Mouse (Mus musculus): ENCODE results near the gene Gm10277. TPM values are rescaled to one million over a fixed set of nuclear protein-coding genes. Genes with fewer than 3 reads are reported as not detected.
A peak's percentile ranks its signal among the peaks of the same experiment; 100 is the strongest.

Gm10277 gene
- polyA plus RNA-seq, 1 experiment: not detected

GRCm38 (mm10) chr11:77813969-77814368 lies 26.4 kb upstream of the Gm10277 start:
- DNase-seq: no peak
- H3K27ac ChIP-seq (ENCODE audit: insufficient read depth, low read depth, low read length): no peak overlapping the region
- 21% methylated on average over 2 of the region's 2 CpGs for whole genome bisulfite sequencing

DNA sequence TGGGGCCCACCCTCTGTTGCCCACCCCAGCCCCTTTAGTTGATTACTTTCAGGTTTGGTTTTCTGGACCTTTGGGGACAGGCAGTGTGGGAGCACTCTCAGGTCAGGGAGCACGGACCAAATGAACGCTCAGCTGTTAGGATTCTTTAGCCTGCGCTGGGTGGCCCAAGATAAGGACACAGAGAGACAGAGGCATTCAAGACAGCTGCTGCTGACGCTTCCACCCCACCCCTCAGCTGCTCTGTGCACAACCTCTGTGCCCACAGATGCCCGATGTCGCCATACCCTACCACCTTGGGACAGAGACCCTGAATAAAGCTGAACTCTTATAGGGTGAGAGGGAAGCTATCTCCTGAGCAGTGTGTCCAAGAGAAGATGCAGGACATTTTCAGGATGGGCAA lies 22.5 kb upstream of the Gm10277 start:
- Histone ChIP-seq H3K4me1 (ENCODE audit: control insufficient read depth, insufficient read depth, low read length) (peaks cover 30% of the 10 kb centered on the region), H3K27ac (ENCODE audit: insufficient read depth, low read depth, low read length) (no peak overlapping the region), H3K27me3 (replicated peaks; ENCODE audit: control insufficient read depth, insufficient read depth, low read length) (no peaks in the 10 kb centered on the region), H3K36me3 (ENCODE audit: control insufficient read depth, insufficient read depth, low read length) (no peaks in the 10 kb centered on the region), H3K4me3 (ENCODE audit: insufficient read depth, low read depth, low read length) (no peak overlapping the region)
- WGBS: 88% methylated on average over 6 of the region's 6 CpGs
- no peak for TF ChIP-seq CTCF (conservative IDR thresholded peaks at IDR 0.05; ENCODE audit: insufficient read depth, insufficient read length, low read depth, low read length)
- no peak for TF ChIP-seq POLR2A (IDR thresholded peaks at IDR 0.05; ENCODE audit: low read depth, low read length)
- no peak for DNase-seq

More at GRCm38 (mm10) chr11:77813969-77814368, 26.4 kb upstream of the Gm10277 start:
- Histone ChIP-seq H3K36me3 (ENCODE audit: control insufficient read depth, insufficient read depth, low read length) (no peaks in the 10 kb centered on the region), H3K4me3 (ENCODE audit: insufficient read depth, low read depth, low read length) (no peak overlapping the region), H3K4me1 (ENCODE audit: control insufficient read depth, insufficient read depth, low read length) (peaks cover 4% of the 10 kb centered on the region; the same call in 1 of the 2 replicates), H3K27me3 (replicated peaks; ENCODE audit: control insufficient read depth, insufficient read depth, low read length) (no peaks in the 10 kb centered on the region)
- TF ChIP-seq CTCF (conservative IDR thresholded peaks at IDR 0.05; ENCODE audit: insufficient read depth, insufficient read length, low read depth, low read length) (no peak), POLR2A (IDR thresholded peaks at IDR 0.05; ENCODE audit: low read depth, low read length) (no peak)

DNA sequence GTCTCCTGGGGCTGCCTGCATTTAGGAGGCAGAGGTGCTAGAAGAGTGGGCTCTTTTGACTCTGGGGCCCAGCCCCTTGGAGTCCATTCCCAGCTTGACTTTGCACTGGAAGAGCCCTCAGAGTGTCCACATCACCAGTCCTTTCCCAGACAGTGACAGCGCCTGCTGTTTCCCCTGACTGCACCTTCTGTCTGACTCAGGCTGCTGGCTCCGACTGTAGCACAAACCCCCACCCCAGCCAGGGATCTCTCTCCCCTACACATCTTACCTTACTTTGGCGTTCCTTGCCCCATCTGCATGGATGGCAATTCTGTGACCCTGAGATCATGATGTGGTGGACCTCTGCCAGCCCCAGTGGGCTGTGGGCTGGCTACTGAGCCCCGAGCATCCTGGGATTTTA lies 21.7 kb upstream of the Gm10277 start:
- no peaks in the 10 kb centered on the region for H3K36me3 ChIP-seq (ENCODE audit: control insufficient read depth, insufficient read depth, low read length)
- WGBS: 66% methylated on average over 4 of the region's 4 CpGs
- TF ChIP-seq CTCF (conservative IDR thresholded peaks at IDR 0.05; ENCODE audit: insufficient read depth, insufficient read length, low read depth, low read length) (no peak), POLR2A (IDR thresholded peaks at IDR 0.05; ENCODE audit: low read depth, low read length) (no peak)

GRCm38 (mm10) chr11:77808051-77808465 lies 20.5 kb upstream of the Gm10277 start:
- Histone ChIP-seq H3K4me3 (ENCODE audit: insufficient read depth, low read depth, low read length) (no peak overlapping the region), H3K27ac (ENCODE audit: insufficient read depth, low read depth, low read length) (no peak overlapping the region), H3K4me1 (ENCODE audit: control insufficient read depth, insufficient read depth, low read length) (peaks cover 26% of the 10 kb centered on the region), H3K36me3 (ENCODE audit: control insufficient read depth, insufficient read depth, low read length) (no peaks in the 10 kb centered on the region), H3K27me3 (replicated peaks; ENCODE audit: control insufficient read depth, insufficient read depth, low read length) (no peaks in the 10 kb centered on the region)
- 36% methylated on average over 5 of the region's 5 CpGs for whole genome bisulfite sequencing
- TF ChIP-seq CTCF (conservative IDR thresholded peaks at IDR 0.05; ENCODE audit: insufficient read depth, insufficient read length, low read depth, low read length): no peak
- no peak for TF ChIP-seq POLR2A (IDR thresholded peaks at IDR 0.05; ENCODE audit: low read depth, low read length)
- DNase-seq: peak; percentile 70

More for the DNA sequence above, 21.7 kb upstream of the Gm10277 start:
- no peaks in the 10 kb centered on the region for H3K27me3 ChIP-seq (replicated peaks; ENCODE audit: control insufficient read depth, insufficient read depth, low read length)
- no peak overlapping the region for H3K27ac ChIP-seq (ENCODE audit: insufficient read depth, low read depth, low read length)
- no peak for DNase-seq
- H3K4me3 ChIP-seq (ENCODE audit: insufficient read depth, low read depth, low read length): no peak overlapping the region
- H3K4me1 ChIP-seq (ENCODE audit: control insufficient read depth, insufficient read depth, low read length): peaks cover 30% of the 10 kb centered on the region

GRCm38 (mm10) chr11:77806855-77807254 lies 19.3 kb upstream of the Gm10277 start:
- H3K4me1 ChIP-seq (ENCODE audit: control insufficient read depth, insufficient read depth, low read length): peaks cover 30% of the 10 kb centered on the region
- TF ChIP-seq CTCF (conservative IDR thresholded peaks at IDR 0.05; ENCODE audit: insufficient read depth, insufficient read length, low read depth, low read length) (no peak), POLR2A (IDR thresholded peaks at IDR 0.05; ENCODE audit: low read depth, low read length) (no peak)
- H3K4me3 ChIP-seq (ENCODE audit: insufficient read depth, low read depth, low read length): no peak overlapping the region
- peak overlapping the region; percentile 14; the same call in 1 of the 2 replicates for H3K27ac ChIP-seq (ENCODE audit: insufficient read depth, low read depth, low read length)
- whole genome bisulfite sequencing: 54% methylated on average over 6 of the region's 6 CpGs
- no peaks in the 10 kb centered on the region for H3K36me3 ChIP-seq (ENCODE audit: control insufficient read depth, insufficient read depth, low read length)
- no peaks in the 10 kb centered on the region for H3K27me3 ChIP-seq (replicated peaks; ENCODE audit: control insufficient read depth, insufficient read depth, low read length)
- no peak for DNase-seq

GRCm38 (mm10) chr11:77806218-77806617 lies 18.7 kb upstream of the Gm10277 start:
- Histone ChIP-seq H3K4me1 (ENCODE audit: control insufficient read depth, insufficient read depth, low read length) (peaks cover 32% of the 10 kb centered on the region), H3K27me3 (replicated peaks; ENCODE audit: control insufficient read depth, insufficient read depth, low read length) (no peaks in the 10 kb centered on the region), H3K36me3 (ENCODE audit: control insufficient read depth, insufficient read depth, low read length) (no peaks in the 10 kb centered on the region), H3K4me3 (ENCODE audit: insufficient read depth, low read depth, low read length) (no peak overlapping the region), H3K27ac (ENCODE audit: insufficient read depth, low read depth, low read length) (peak overlapping the region; percentile 4; the same call in 1 of the 2 replicates)
- WGBS: 7% methylated on average over 2 of the region's 2 CpGs
- peak; percentile 69 for DNase-seq
- TF ChIP-seq POLR2A (IDR thresholded peaks at IDR 0.05; ENCODE audit: low read depth, low read length) (no peak), CTCF (conservative IDR thresholded peaks at IDR 0.05; ENCODE audit: insufficient read depth, insufficient read length, low read depth, low read length) (peak; percentile 50)

DNA sequence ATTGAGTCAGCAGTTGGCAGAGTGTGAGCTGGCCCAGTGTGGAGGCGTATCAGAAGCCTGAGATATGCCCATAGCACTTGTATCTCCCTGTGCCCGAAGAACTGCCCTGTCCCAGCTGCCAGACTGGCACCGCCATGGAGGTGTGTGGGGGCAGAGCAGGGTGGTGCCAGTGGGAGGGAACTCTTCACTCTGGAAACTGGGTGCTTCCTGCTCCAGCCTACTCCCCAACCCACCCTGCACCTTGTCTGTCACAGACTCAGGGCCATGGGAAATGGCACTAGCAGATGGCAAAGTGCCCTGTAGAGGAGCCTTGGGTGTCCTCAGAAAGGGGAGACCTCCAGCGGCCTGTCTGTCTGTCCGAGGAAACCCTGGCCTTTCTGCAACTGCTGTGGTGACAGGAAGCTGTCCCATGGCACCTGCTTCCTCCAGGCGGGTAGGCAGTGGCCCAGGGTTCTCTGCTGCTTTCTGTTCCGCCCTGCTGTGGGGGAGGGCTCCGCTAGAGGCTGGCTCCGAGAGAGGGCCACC lies 14.9 kb upstream of the Gm10277 start:
- Histone ChIP-seq H3K27me3 (replicated peaks; ENCODE audit: control insufficient read depth, insufficient read depth, low read length) (no peaks in the 10 kb centered on the region), H3K27ac (ENCODE audit: insufficient read depth, low read depth, low read length) (peak overlapping the region; percentile 59), H3K4me3 (ENCODE audit: insufficient read depth, low read depth, low read length) (no peak overlapping the region), H3K36me3 (ENCODE audit: control insufficient read depth, insufficient read depth, low read length) (no peaks in the 10 kb centered on the region), H3K4me1 (ENCODE audit: control insufficient read depth, insufficient read depth, low read length) (peaks cover 24% of the 10 kb centered on the region)
- TF ChIP-seq CTCF (conservative IDR thresholded peaks at IDR 0.05; ENCODE audit: insufficient read depth, insufficient read length, low read depth, low read length): no peak
- TF ChIP-seq POLR2A (IDR thresholded peaks at IDR 0.05; ENCODE audit: low read depth, low read length): no peak
- DNase-seq: peak; percentile 60
- 54% methylated on average over 9 of the region's 9 CpGs for WGBS

Measured in kidney, adult 2 months (tissue).